Mouse (Mus musculus): ENCODE data around the gene Syngr1.

Syngr1 gene

GRCm38 (mm10) chr15:80087406-80088012, 3.6 kb upstream of the Syngr1 start:
- DNase-seq (ENCODE audit: extremely low read depth, insufficient read length, low spot score) = no peak

DNA sequence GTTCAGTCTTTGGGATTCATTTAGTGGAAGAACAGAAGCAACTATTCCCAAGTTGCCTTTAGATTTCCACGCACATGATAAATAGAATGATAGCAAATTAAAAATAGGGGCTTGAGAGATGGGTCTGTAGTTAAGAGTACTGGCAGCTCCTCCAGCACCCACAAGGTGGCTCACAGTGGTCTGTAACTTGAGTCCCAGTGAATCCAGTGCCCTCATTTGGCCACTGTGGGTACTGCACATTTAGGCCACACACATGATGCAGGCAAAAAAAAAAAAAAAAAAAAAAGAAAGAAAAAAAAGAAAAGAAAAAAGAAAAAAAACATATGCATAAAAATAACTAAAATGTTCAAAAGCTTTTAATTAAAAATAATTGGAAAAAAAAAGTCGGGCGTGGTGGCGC, 2.5 kb upstream of the Syngr1 start:
- DNase-seq (ENCODE audit: extremely low read depth, insufficient read length, low spot score) = peak; percentile 57

DNA sequence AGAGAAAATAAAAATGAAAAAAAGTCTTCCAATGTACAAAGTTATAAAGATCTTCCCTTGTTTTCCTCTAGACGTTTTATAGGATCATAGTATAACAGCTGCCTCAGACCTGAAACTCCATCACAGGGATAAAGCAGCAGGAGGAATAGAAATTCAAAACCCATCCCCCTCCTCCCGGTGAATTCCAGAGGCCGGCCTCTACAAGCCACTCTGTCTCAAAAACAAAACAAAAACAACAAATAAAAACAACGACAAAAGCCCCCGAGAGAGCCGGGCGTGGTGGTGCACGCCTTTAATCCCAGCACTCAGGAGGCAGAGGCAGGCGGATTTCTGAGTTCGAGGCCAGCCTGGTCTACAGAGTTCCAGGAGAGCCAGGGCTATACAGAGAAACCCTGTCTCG, 979 bp upstream of the Syngr1 start:
- no peak for DNase-seq (ENCODE audit: extremely low read depth, insufficient read length, low spot score)

GRCm38 (mm10) chr15:80090741-80091120, 403 bp upstream of the Syngr1 start:
- DNase-seq (ENCODE audit: extremely low read depth, insufficient read length, low spot score) = peak; percentile 68

GRCm38 (mm10) chr15:80092041-80092441, 907 bp downstream of the Syngr1 start:
- no peak for DNase-seq (ENCODE audit: extremely low read depth, insufficient read length, low spot score)

GRCm38 (mm10) chr15:80092599-80092998, 1.5 kb downstream of the Syngr1 start:
- peak; percentile 60 for DNase-seq (ENCODE audit: extremely low read depth, insufficient read length, low spot score)

GRCm38 (mm10) chr15:80094201-80094600, 3.1 kb downstream of the Syngr1 start:
- DNase-seq (ENCODE audit: extremely low read depth, insufficient read length, low spot score) = no peak

DNA sequence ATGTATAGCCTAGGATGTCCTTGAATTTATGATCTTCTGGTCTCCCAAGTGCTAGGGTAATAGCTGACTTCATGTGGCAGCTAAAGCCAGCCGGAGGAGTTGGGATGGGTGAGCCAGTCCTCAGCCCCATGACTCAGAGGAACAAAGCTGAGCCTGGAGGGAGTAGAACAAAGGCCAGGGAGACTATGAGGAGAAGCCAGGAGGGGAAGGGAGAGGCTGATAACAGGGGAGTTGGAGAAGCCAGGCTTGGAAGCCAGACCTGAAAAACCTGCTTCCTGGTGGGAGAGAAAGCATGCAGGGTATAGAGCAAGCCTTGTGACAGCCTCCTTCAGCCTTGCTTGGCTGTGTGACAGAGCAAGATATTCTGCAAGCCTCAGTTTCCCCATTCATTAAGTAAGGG, 4.5 kb downstream of the Syngr1 start:
- no peak for DNase-seq (ENCODE audit: extremely low read depth, insufficient read length, low spot score)

- no peak for DNase-seq (ENCODE audit: extremely low read depth, insufficient read length, low spot score)
These were observed 5.3 kb downstream of the Syngr1 start for GRCm38 (mm10) chr15:80096406-80096805.

GRCm38 (mm10) chr15:80096946-80097881, 6.1 kb downstream of the Syngr1 start:
- DNase-seq (ENCODE audit: extremely low read depth, insufficient read length, low spot score) = peak; percentile 79

DNA sequence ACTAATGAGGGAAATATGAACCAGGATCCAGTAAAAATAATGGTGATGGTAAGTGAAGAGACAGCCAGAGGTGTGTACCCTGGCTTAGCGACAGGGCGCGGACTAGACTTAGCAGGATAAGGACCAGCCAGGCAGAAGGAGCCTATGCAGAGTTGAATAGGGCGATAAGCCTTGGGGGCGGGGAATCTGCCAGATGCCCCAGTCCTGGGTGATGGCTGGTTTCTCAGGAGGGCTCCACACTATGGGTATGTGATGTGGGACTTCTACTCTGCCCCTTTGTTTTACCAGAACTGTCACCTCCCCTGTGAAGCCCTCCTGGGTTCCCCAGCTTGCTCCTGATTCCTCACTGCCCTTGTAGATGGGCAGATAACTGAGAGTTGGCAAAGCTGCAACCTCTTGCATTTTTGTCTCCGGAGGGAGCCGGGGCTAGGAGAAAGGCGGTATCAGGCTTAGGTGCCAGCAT, 6.9 kb downstream of the Syngr1 start:
- DNase-seq (ENCODE audit: extremely low read depth, insufficient read length, low spot score) = no peak

- peak; percentile 79 for DNase-seq (ENCODE audit: extremely low read depth, insufficient read length, low spot score)
These were observed 7.7 kb downstream of the Syngr1 start for GRCm38 (mm10) chr15:80098809-80099208.

- DNase-seq (ENCODE audit: extremely low read depth, insufficient read length, low spot score) = no peak
These were observed 8.3 kb downstream of the Syngr1 start for GRCm38 (mm10) chr15:80099477-80099876.

- DNase-seq (ENCODE audit: extremely low read depth, insufficient read length, low spot score) = no peak
These were observed 9.1 kb downstream of the Syngr1 start for GRCm38 (mm10) chr15:80100196-80100595.

- DNase-seq (ENCODE audit: extremely low read depth, insufficient read length, low spot score) = no peak
These were observed 9.7 kb downstream of the Syngr1 start for GRCm38 (mm10) chr15:80100871-80101270.

DNA sequence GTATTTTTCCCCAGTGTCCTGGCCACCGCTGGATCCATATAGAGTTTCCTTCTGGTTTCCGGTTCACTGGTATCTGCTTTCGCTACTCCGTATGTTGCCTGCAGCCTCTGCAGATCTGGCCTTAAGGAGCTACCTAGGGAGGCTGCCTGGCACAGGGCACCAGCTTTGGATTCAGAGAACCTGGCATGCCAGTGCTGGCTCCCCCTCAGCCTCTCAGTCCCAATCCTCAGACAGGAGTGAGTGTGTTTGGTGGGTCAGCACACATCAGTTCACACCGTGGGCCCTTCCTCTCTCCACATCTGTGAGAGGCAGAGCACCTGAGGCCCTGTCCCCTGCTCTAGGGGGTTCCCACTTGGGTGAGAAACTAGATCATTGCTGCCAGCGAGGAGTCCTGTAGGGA, 10.4 kb downstream of the Syngr1 start:
- no peak for DNase-seq (ENCODE audit: extremely low read depth, insufficient read length, low spot score)

- no peak for DNase-seq (ENCODE audit: extremely low read depth, insufficient read length, low spot score)
These were observed 11.4 kb downstream of the Syngr1 start for GRCm38 (mm10) chr15:80102495-80102894.

- DNase-seq (ENCODE audit: extremely low read depth, insufficient read length, low spot score) = no peak
These were observed 14.6 kb downstream of the Syngr1 start for GRCm38 (mm10) chr15:80105490-80106410.

GRCm38 (mm10) chr15:80107143-80107542, 16.0 kb downstream of the Syngr1 start:
- no peak for DNase-seq (ENCODE audit: extremely low read depth, insufficient read length, low spot score)

DNA sequence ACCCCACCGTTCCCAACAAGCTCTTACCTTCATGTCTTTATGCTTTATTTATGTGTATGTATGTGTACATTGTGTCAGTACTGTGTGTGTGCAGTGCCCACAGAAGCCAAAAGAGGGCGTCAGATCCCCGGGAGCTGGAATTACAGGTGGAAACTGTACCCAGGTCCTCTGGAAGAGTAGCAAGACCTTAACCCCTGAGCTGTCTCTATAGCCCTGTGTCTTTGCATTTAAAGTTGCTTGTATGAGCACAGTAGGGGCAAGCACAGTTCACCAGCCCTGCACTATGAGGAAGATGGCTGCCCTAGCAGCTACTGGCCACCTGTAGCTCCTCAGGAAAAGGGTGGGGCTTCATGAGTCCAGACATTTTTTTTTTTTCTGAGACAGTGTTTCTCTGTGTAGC, 16.4 kb downstream of the Syngr1 start:
- no peak for DNase-seq (ENCODE audit: extremely low read depth, insufficient read length, low spot score)

DNA sequence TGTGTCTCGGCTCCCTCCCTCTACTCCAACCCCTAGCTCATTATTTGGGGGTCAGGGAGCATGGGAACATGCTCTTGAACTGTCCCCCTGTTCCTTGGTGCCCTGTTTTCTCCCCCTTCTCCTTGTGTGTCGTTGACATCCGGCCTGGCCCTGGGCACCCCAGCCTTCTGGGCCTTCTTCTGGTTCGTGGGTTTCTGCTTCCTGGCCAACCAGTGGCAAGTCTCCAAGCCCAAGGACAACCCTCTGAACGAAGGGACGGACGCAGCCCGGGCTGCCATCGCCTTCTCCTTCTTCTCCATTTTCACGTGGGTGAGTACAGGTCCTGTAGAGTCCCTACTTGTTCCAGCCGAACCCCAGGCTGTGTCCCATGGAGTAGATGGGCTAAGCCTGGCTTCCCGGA, 20.3 kb downstream of the Syngr1 start:
- no peak for DNase-seq (ENCODE audit: extremely low read depth, insufficient read length, low spot score)
